29 mouse cellular contexts compared by ENCODE assay signal in genomic region chrX:85839174-85839573, GRCm38 (mm10). TPM values are rescaled to one million over a fixed set of nuclear protein-coding genes. Genes with fewer than 3 reads are reported as not detected.
A peak's percentile ranks its signal among the peaks of the same experiment; 100 is the strongest.
DNase-seq lines count a peak whose midpoint lies in the region; ATAC-seq lines count a peak whose summit lies in the region.
"Had no signal": no experiment of that assay in that cellular context is flagged by ENCODE, and none has a peak within 500 bp of the region (broad histone marks: within the 10 kb centered on the region; RNA-seq: fewer than 3 reads in every experiment).

No protein-coding gene starts in this region.

- no peak for DNase-seq in thymus, postnatal 0 days (ENCODE audit: low spot score)
- DNase-seq: adrenal gland, postnatal 10 days; cerebellum, adult 11 months; cerebellum, adult 9-10 months; cerebellum, postnatal 36 days; forebrain, postnatal 0 days; gastrocnemius, postnatal 10 days; kidney, adult 11 months; kidney, postnatal 14 days; liver, embryonic 13.5 days; lung, postnatal 4 days; midbrain, embryonic 14.5 days; right cerebral cortex, adult 18-20 months; thymus, postnatal 14 days had no signal

- H3K36me3 ChIP-seq in midbrain, embryonic 15.5 days (replicated peaks), result no peaks in the 10 kb centered on the region
- no peaks in the 10 kb centered on the region for H3K36me3 ChIP-seq in hindbrain, embryonic 16.5 days (ENCODE audit: control insufficient read depth, insufficient read depth, low read length)
- H3K36me3 ChIP-seq: embryonic facial prominence, embryonic 13.5 days; heart, embryonic 10.5 days; heart, embryonic 15.5 days; limb, embryonic 10.5 days; limb, embryonic 15.5 days; liver, embryonic 13.5 days; stomach, embryonic 15.5 days had no signal

- H3K9me3 ChIP-seq in midbrain, embryonic 15.5 days, result no peaks in the 10 kb centered on the region
- H3K9me3 ChIP-seq in hindbrain, embryonic 16.5 days (ENCODE audit: control insufficient read depth, low read length), result no peaks in the 10 kb centered on the region
- H3K9me3 ChIP-seq: embryonic facial prominence, embryonic 13.5 days; heart, embryonic 10.5 days; heart, embryonic 15.5 days; limb, embryonic 10.5 days; limb, embryonic 15.5 days; liver, embryonic 13.5 days; stomach, embryonic 15.5 days had no signal

- no peaks in the 10 kb centered on the region for H3K27me3 ChIP-seq in midbrain, embryonic 15.5 days (replicated peaks)
- H3K27me3 ChIP-seq in hindbrain, embryonic 16.5 days (replicated peaks; ENCODE audit: control insufficient read depth, insufficient read depth, low read length), result no peaks in the 10 kb centered on the region
- H3K27me3 ChIP-seq: embryonic facial prominence, embryonic 13.5 days; heart, embryonic 15.5 days; limb, embryonic 15.5 days; liver, embryonic 13.5 days; stomach, embryonic 15.5 days had no signal

- H3K4me3 ChIP-seq in midbrain, embryonic 15.5 days, result no peak overlapping the region
- no peak overlapping the region for H3K4me3 ChIP-seq in hindbrain, embryonic 16.5 days (ENCODE audit: low read length)
- H3K4me3 ChIP-seq: embryonic facial prominence, embryonic 13.5 days; heart, embryonic 10.5 days; heart, embryonic 15.5 days; layer of hippocampus, adult 2 months; limb, embryonic 10.5 days; limb, embryonic 15.5 days; liver, embryonic 13.5 days; stomach, embryonic 15.5 days had no signal

- peak; percentile 92 for ATAC-seq in CD4-positive, CD25-positive, alpha-beta regulatory T cell, adult 4 months
- ATAC-seq in common myeloid progenitor, adult 5-6 weeks (replicated peaks; ENCODE audit: low read depth, poor library complexity, severe bottlenecking), result peak; percentile 58
- peak; percentile 37 for ATAC-seq in megakaryocyte progenitor cell, adult 5-6 weeks (replicated peaks; ENCODE audit: poor library complexity)
- ATAC-seq in erythroid progenitor cell, adult 5-6 weeks (replicated peaks; ENCODE audit: low FRiP score, poor library complexity, severe bottlenecking), result no peak
- ATAC-seq in midbrain, embryonic 15.5 days (replicated peaks), result no peak
- no peak for ATAC-seq in hindbrain, embryonic 16.5 days
- ATAC-seq: forebrain, postnatal 0 days; lung, postnatal 0 days had no signal

- H3K9ac ChIP-seq in midbrain, embryonic 15.5 days, result no peak overlapping the region
- no peak overlapping the region for H3K9ac ChIP-seq in hindbrain, embryonic 16.5 days (ENCODE audit: low read depth, low read length)
- H3K9ac ChIP-seq: embryonic facial prominence, embryonic 13.5 days; forebrain, postnatal 0 days; heart, embryonic 15.5 days; limb, embryonic 15.5 days; liver, embryonic 13.5 days; stomach, embryonic 15.5 days had no signal

- no peaks in the 10 kb centered on the region for H3K4me1 ChIP-seq in midbrain, embryonic 15.5 days
- no peaks in the 10 kb centered on the region for H3K4me1 ChIP-seq in hindbrain, embryonic 16.5 days (ENCODE audit: control insufficient read depth, insufficient read depth, low read depth, low read length)
- H3K4me1 ChIP-seq: embryonic facial prominence, embryonic 13.5 days; heart, embryonic 10.5 days; heart, embryonic 15.5 days; limb, embryonic 10.5 days; limb, embryonic 15.5 days; liver, embryonic 13.5 days; stomach, embryonic 15.5 days had no signal

- H3K27ac ChIP-seq in midbrain, embryonic 15.5 days, result no peak overlapping the region
- no peak overlapping the region for H3K27ac ChIP-seq in hindbrain, embryonic 16.5 days (ENCODE audit: low read depth, low read length)
- H3K27ac ChIP-seq: embryonic facial prominence, embryonic 13.5 days; heart, embryonic 10.5 days; heart, embryonic 15.5 days; layer of hippocampus, adult 2 months; limb, embryonic 10.5 days; limb, embryonic 15.5 days; liver, embryonic 13.5 days; stomach, embryonic 15.5 days had no signal

- no peak overlapping the region for H3K4me2 ChIP-seq in midbrain, embryonic 15.5 days
- no peak overlapping the region for H3K4me2 ChIP-seq in hindbrain, embryonic 16.5 days (ENCODE audit: low read length)
- H3K4me2 ChIP-seq: embryonic facial prominence, embryonic 13.5 days; heart, embryonic 15.5 days; limb, embryonic 15.5 days; liver, embryonic 13.5 days; stomach, embryonic 15.5 days had no signal

RNA-seq across cellular contexts. Expression of gene 5430427O19Rik, which starts 31.0 kb away (rescaled TPM):
- polyA plus RNA-seq in CD4-positive, CD25-positive, alpha-beta regulatory T cell, adult 4 months (2017; shearing (Covaris generic)), result 1 to 10 TPM; 1.5 to 1.6 TPM
- 17.2 and 19.1 TPM in 2 replicates for total RNA-seq in common myeloid progenitor, adult 5-6 weeks (2017)
- 10.1 and 13.4 TPM in 2 replicates for total RNA-seq in megakaryocyte progenitor cell, adult 5-6 weeks (2015)
- total RNA-seq in megakaryocyte progenitor cell, adult 5-6 weeks (2017), result 12.3 and 14.0 TPM in 2 replicates
- 2.9 and 5.9 TPM in 2 replicates for total RNA-seq in erythroid progenitor cell, adult 5-6 weeks (2015; ENCODE audit: low replicate concordance)
- total RNA-seq in erythroid progenitor cell, adult 5-6 weeks (2017; ENCODE audit: low replicate concordance), result 1.1 and 2.2 TPM in 2 replicates
- 1.3 and 1.5 TPM in 2 replicates for polyA plus RNA-seq in thymus, postnatal 0 days (2015; fragmentation: Nextera tagmentation; extraction: Ambion mirVana)
- 0.10 TPM in 1 of 2 replicates, not detected in the other for polyA plus RNA-seq in midbrain, embryonic 15.5 days (2015; fragmentation: Nextera tagmentation; extraction: Ambion mirVana)
- polyA plus RNA-seq in hindbrain, embryonic 16.5 days (2015; fragmentation: Nextera tagmentation; extraction: Ambion mirVana), result 0.06 TPM in 1 of 2 replicates, not detected in the other
- polyA plus RNA-seq: hindbrain, embryonic 11.5 days had no signal

Comparison
In these comparisons a context has a peak if more than half of its experiments do, and no peak if none do; other contexts are left out.
1. ATAC-seq: peak in CD4-positive, CD25-positive, alpha-beta regulatory T cell, adult 4 months (single experiment), common myeloid progenitor, adult 5-6 weeks (single experiment) and megakaryocyte progenitor cell, adult 5-6 weeks (single experiment); none in erythroid progenitor cell, adult 5-6 weeks (single experiment), midbrain, embryonic 15.5 days (single experiment) and hindbrain, embryonic 16.5 days (single experiment).